Mouse (Mus musculus) bone marrow macrophage, adult 2 months (primary cell): ENCODE data around the gene Gm3138.
"Not testable (repeated sequence)": the region's sequence is repeated elsewhere in the genome, so short reads cannot be mapped to it uniquely, and the experiment has no call there.

ENCODE experiments used
- CTCF ChIP-seq: IDR thresholded peaks from 2 replicates; pipeline ENCODE4 v1.5.1; 2012; ENCODE audit warnings: low read depth, mild to moderate bottlenecking, low read length, moderate library complexity
- POLR2A ChIP-seq: IDR thresholded peaks from 2 replicates; pipeline ENCODE4 v1.6.1; 2012; ENCODE audit warnings: mild to moderate bottlenecking, low read depth, low read length, borderline replicate concordance

GRCm38 (mm10) chr14:4279828-4280227, 30.4 kb downstream of the Gm3138 start:
- TF ChIP-seq POLR2A, CTCF: not testable (repeated sequence)
